Mouse (Mus musculus) layer of hippocampus, adult 6 months (tissue): ENCODE data around the gene Tmprss11d. TPM values are rescaled to one million over a fixed set of nuclear protein-coding genes. Genes with fewer than 3 reads are reported as not detected.

ENCODE experiments used
- long read RNA-seq, 2 experiments: library from polyadenylated mRNA; unstranded; transcript quantifications; one replicate each; pipeline ENCODE4 v2.0.0; 2019 to 2020
- polyA plus RNA-seq: library from polyadenylated mRNA; unstranded; fragments of <200 nt; fragmentation: Nextera tagmentation; gene quantifications from 2 replicates; pipeline ENCODE4 v1.2.3, GENCODE M21; 2021

The Tmprss11d gene
- not detected in 2 replicates for polyA plus RNA-seq
- long read RNA-seq, experiment 1: 0 reads
- long read RNA-seq, experiment 2: 0 reads

DNA sequence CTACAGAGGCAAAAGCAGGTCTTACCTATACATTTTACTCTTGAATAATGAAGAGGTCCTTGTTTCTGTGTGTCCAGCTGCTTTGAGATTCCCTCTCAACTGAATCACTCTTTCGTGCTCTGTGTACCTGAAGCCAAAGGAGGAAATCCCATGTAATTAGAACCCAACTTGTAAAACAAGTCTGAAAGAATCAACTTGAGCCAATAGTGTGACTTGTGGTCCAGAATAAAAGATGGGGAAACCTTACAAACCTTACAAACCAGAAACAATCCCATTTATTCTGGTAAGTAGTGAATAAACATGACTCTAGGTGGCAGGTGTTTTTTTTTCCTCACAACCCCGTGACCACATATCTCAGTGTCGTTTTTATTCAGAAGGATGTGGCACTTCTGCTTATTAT lies at the start of gene Tmprss11d:
Gene Tmprss11d, minus strand, starts transcription at position 101 of the 400 bp plus-strand sequence.

DNA sequence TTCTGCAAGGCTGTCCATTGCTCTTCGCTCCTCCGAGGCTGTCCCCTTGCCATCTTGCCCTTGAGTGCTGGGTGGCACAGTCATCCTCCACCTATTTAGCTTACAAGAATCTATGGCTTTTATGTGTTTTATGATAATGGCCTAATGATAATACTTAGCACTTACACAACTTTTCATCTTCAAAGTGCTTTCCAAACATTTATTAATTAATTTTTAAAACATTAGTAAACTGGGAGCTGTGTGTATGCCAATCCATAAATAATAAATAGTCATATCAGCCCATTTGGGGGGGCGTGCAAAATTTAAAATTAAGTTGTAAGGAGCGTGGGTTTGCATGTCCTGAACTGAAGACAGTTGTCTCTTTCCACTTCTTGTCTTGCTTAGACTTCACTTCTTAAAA lies 84.0 kb downstream of the Tmprss11d start, which contains the start of gene Tmprss11c:
Gene Tmprss11c, minus strand, starts transcription at position 101 of the 400 bp plus-strand sequence.

Other genes with a start within 250 kb of the Tmprss11d start
- gene Uba6, start 200.6 kb downstream of the Tmprss11d start, polyA plus RNA-seq: 1.6 and 2.0 TPM in 2 replicates
- not detected in 2 replicates for gene Gnrhr, start 175.5 kb downstream of the Tmprss11d start, polyA plus RNA-seq
- not detected in 2 replicates for gene Tmprss11c, start 84.1 kb downstream of the Tmprss11d start, polyA plus RNA-seq
- 0.89 TPM in 1 of 2 replicates, not detected in the other for gene Tmprss11a, start 95.6 kb upstream of the Tmprss11d start, polyA plus RNA-seq
- not detected in 2 replicates for gene Tmprss11g, start 145.2 kb upstream of the Tmprss11d start, polyA plus RNA-seq